Mouse (Mus musculus): ENCODE measurements around the gene Rpgrip1l.

Gene Rpgrip1l

GRCm38 (mm10) chr8:91312835-91313832, at the start of gene Rpgrip1l, which contains the start of gene Fto:
Gene Rpgrip1l, minus strand, starts transcription at chr8:91313262.
Gene Fto, plus strand, starts transcription at chr8:91313525.
- CTCF ChIA-PET = interaction anchor here in 3 of 4 experiments (0.8 to 2.3 kb wide), 9 partner anchors 8 to 179 kb away, joined by 3 to 13 read pairs (median 3); no protein-coding TSS in a partner anchor
- POLR2A ChIA-PET = interaction anchor here (0.5 to 2.8 kb wide), 23 partner anchors 9 to 1430 kb away, joined by 3 to 13 read pairs (median 4); no protein-coding TSS in a partner anchor

GRCm38 (mm10) chr8:91360644-91361357, 47.7 kb upstream of the Rpgrip1l start:
- POLR2A ChIA-PET = no interaction called here

GRCm38 (mm10) chr8:91359511-91359910, 46.4 kb upstream of the Rpgrip1l start:
- ChIA-PET POLR2A (no interaction called here), CTCF (no interaction called here)

More at GRCm38 (mm10) chr8:91360644-91361357, 47.7 kb upstream of the Rpgrip1l start:
- CTCF ChIA-PET = no interaction called here

GRCm38 (mm10) chr8:91358016-91358415, 45.0 kb upstream of the Rpgrip1l start:
- CTCF ChIA-PET = interaction anchor here in 1 of 4 experiments (0.9 kb wide), 1 partner anchor 33 kb away, joined by 3 read pairs; no protein-coding TSS in a partner anchor
- POLR2A ChIA-PET = no interaction called here

GRCm38 (mm10) chr8:91357493-91358014, 44.5 kb upstream of the Rpgrip1l start:
- ChIA-PET CTCF (interaction anchor here in 1 of 4 experiments (0.9 kb wide), 1 partner anchor 33 kb away, joined by 3 read pairs; no protein-coding TSS in a partner anchor), POLR2A (no interaction called here)

- POLR2A ChIA-PET = interaction anchor here in 2 of 4 experiments (1.1 to 2.0 kb wide), 2 partner anchors 9 to 10 kb away, joined by 4 to 5 read pairs; no protein-coding TSS in a partner anchor
- CTCF ChIA-PET = interaction anchor here in 1 of 4 experiments (1.4 kb wide), 1 partner anchor 24 kb away, joined by 3 read pairs; no protein-coding TSS in a partner anchor
Observed at GRCm38 (mm10) chr8:91355956-91356699, 43.1 kb upstream of the Rpgrip1l start.

GRCm38 (mm10) chr8:91355301-91355905, 42.3 kb upstream of the Rpgrip1l start:
- POLR2A ChIA-PET = interaction anchor here in 2 of 4 experiments (0.7 to 2.0 kb wide), 4 partner anchors 10 to 28 kb away, joined by 3 to 5 read pairs (median 4); no protein-coding TSS in a partner anchor
- CTCF ChIA-PET = interaction anchor here in 1 of 4 experiments (0.6 to 1.4 kb wide), 3 partner anchors 10 to 75 kb away, joined by 3 to 4 read pairs (median 3); no protein-coding TSS in a partner anchor

GRCm38 (mm10) chr8:91353907-91354306, 40.8 kb upstream of the Rpgrip1l start:
- CTCF ChIA-PET = no interaction called here
- POLR2A ChIA-PET = no interaction called here

GRCm38 (mm10) chr8:91353062-91353461, 40.0 kb upstream of the Rpgrip1l start:
- ChIA-PET CTCF (no interaction called here), POLR2A (no interaction called here)

- CTCF ChIA-PET = no interaction called here
- POLR2A ChIA-PET = no interaction called here
Observed at GRCm38 (mm10) chr8:91352598-91352997, 39.5 kb upstream of the Rpgrip1l start.

GRCm38 (mm10) chr8:91350628-91351027, 37.6 kb upstream of the Rpgrip1l start:
- POLR2A ChIA-PET = no interaction called here
- CTCF ChIA-PET = interaction anchor here in 1 of 4 experiments (1.3 kb wide), 1 partner anchor 13 kb away, joined by 3 read pairs; no protein-coding TSS in a partner anchor

GRCm38 (mm10) chr8:91349816-91350215, 36.8 kb upstream of the Rpgrip1l start:
- ChIA-PET CTCF (interaction anchor here in 1 of 4 experiments (1.3 kb wide), 1 partner anchor 14 kb away, joined by 3 read pairs; no protein-coding TSS in a partner anchor), POLR2A (no interaction called here)

GRCm38 (mm10) chr8:91347595-91347994, 34.5 kb upstream of the Rpgrip1l start:
- ChIA-PET CTCF (interaction anchor here in 1 of 4 experiments (1.0 kb wide), 1 partner anchor 18 kb away, joined by 4 read pairs; no protein-coding TSS in a partner anchor), POLR2A (interaction anchor here in 2 of 4 experiments (1.3 to 1.9 kb wide), 2 partner anchors 16 to 35 kb away, joined by 3 to 5 read pairs; partner anchors contain the start of genes Fto (in 1 of the 2) and Rpgrip1l (in 1 of the 2))

GRCm38 (mm10) chr8:91347146-91347545, 34.1 kb upstream of the Rpgrip1l start:
- ChIA-PET CTCF (interaction anchor here in 2 of 4 experiments (0.9 to 1.0 kb wide), 2 partner anchors 18 to 42 kb away, joined by 4 to 5 read pairs; no protein-coding TSS in a partner anchor), POLR2A (interaction anchor here in 2 of 4 experiments (1.2 to 1.9 kb wide), 3 partner anchors 16 to 34 kb away, joined by 3 to 5 read pairs (median 3); partner anchors contain the start of genes Fto (in 1 of the 2) and Rpgrip1l (in 1 of the 2))

- ChIA-PET CTCF (no interaction called here), POLR2A (interaction anchor here in 1 of 4 experiments (1.3 to 1.9 kb wide), 2 partner anchors 21 to 31 kb away, joined by 4 to 5 read pairs; partner anchors contain the start of genes Fto and Rpgrip1l)
Observed at GRCm38 (mm10) chr8:91344659-91345058, 31.6 kb upstream of the Rpgrip1l start.

GRCm38 (mm10) chr8:91342798-91343197, 29.7 kb upstream of the Rpgrip1l start:
- CTCF ChIA-PET = interaction anchor here in 1 of 4 experiments (0.5 kb wide), 1 partner anchor 808 kb away, joined by 3 read pairs; no protein-coding TSS in a partner anchor
- POLR2A ChIA-PET = interaction anchor here in 1 of 4 experiments (1.9 kb wide), 1 partner anchor 23 kb away, joined by 5 read pairs; no protein-coding TSS in a partner anchor

- ChIA-PET CTCF (interaction anchor here in 1 of 4 experiments (0.5 kb wide), 1 partner anchor 808 kb away, joined by 3 read pairs; no protein-coding TSS in a partner anchor), POLR2A (no interaction called here)
Observed at GRCm38 (mm10) chr8:91342196-91342595, 29.1 kb upstream of the Rpgrip1l start.
